Mouse (Mus musculus) heart, postnatal 0 days (tissue): ENCODE measurements around the gene Filip1l. TPM values are rescaled to one million over a fixed set of nuclear protein-coding genes. Genes with fewer than 3 reads are reported as not detected.
A peak's percentile ranks its signal among the peaks of the same experiment; 100 is the strongest.

Experiments
- ATAC-seq: fragments of 200-750 bp; cut with Nextera tagmentation; 2 replicates; pipeline ENCODE4 v1.8.0; 2017; ENCODE audit warnings: low read depth, moderate number of reproducible peaks, moderate library complexity; ENCODE audit not compliant: insufficient read depth
- DNase-seq: peaks from one replicate; pipeline ENCODE4 v3.0.0-alpha.2; 2016; ENCODE audit warnings: low spot score
- H3K27ac ChIP-seq: fragments of 300-500 bp; sonication (generic); 2 replicates; pipeline ENCODE4 v1.5.1; 2014; ENCODE audit warnings: low read depth, mild to moderate bottlenecking
- H3K27me3 ChIP-seq: fragments of 300-500 bp; sonication (generic); 2 replicates; pipeline ENCODE4 v1.6.1; 2014; ENCODE audit warnings: low read length, mixed read lengths; ENCODE audit not compliant: control insufficient read depth, insufficient read depth
- H3K36me3 ChIP-seq: fragments of 300-500 bp; sonication (generic); replicated peaks from 2 replicates; pipeline ENCODE4 v1.6.1; 2014; ENCODE audit warnings: low read length, mixed read lengths; ENCODE audit not compliant: control insufficient read depth, insufficient read depth
- H3K4me1 ChIP-seq: fragments of 300-500 bp; sonication (generic); 2 replicates; pipeline ENCODE4 v1.6.1; 2014; ENCODE audit warnings: antibody characterized with exemption; ENCODE audit not compliant: control insufficient read depth, insufficient read depth
- H3K4me2 ChIP-seq: fragments of 300-500 bp; sonication (generic); 2 replicates; pipeline ENCODE4 v1.6.1; 2014; ENCODE audit warnings: low read depth, mild to moderate bottlenecking, low read length, moderate library complexity
- H3K4me3 ChIP-seq: fragments of 300-500 bp; sonication (generic); 2 replicates; pipeline ENCODE4 v1.5.1; 2014; ENCODE audit warnings: low read depth, low read length
- H3K9ac ChIP-seq: fragments of 300-500 bp; sonication (generic); replicated peaks from 2 replicates; pipeline ENCODE4 v1.6.1; 2014; ENCODE audit warnings: low read depth, low read length, mixed read lengths
- H3K9me3 ChIP-seq: fragments of 300-500 bp; sonication (generic); replicated peaks from 2 replicates; pipeline ENCODE4 v1.6.1; 2016; ENCODE audit warnings: low read length; ENCODE audit not compliant: control insufficient read depth
- CTCF ChIP-seq: IDR thresholded peaks from 2 replicates; pipeline ENCODE4 v1.5.1; 2016; ENCODE audit warnings: antibody characterized with exemption, control low read depth, low read depth
- EP300 ChIP-seq: IDR thresholded peaks from 2 replicates; pipeline ENCODE4 v1.6.1; 2016; ENCODE audit warnings: antibody characterized with exemption, low read depth
- WGBS: fragments of 180-500 bp; shearing (Covaris S2); extraction: QIAGEN DNeasy Blood & Tissue Kit; methylation state at CpG from one replicate; pipeline ENCODE4 v1.1.7; 2014; 5-methylcytosine and 5-hydroxymethylcytosine counted together
- polyA plus RNA-seq: library from polyadenylated mRNA; unstranded; fragments of >200 nt; fragmentation: Nextera tagmentation; extraction: Ambion mirVana; gene quantifications from 2 replicates; pipeline ENCODE4 v1.2.1, GENCODE M21; 2015
- total RNA-seq: library from RNA; depleted of rRNA; stranded (reverse); fragments of >200 nt; gene quantifications from 2 replicates; pipeline ENCODE4 v1.2.3, GENCODE M21; 2014; ENCODE audit warnings: low replicate concordance

Filip1l gene
- total and polyA plus RNA-seq, 2 experiments from 2014 or later, result 14.1 to 26.0 TPM

- WGBS, result 49% methylated on average over 7 of the region's 7 CpGs
- H3K36me3 ChIP-seq, result 0 out of 2 replicates have a peak, but pooled peaks cover 4% of the 10 kb centered on the region
- H3K9me3 ChIP-seq, result no peaks in the 10 kb centered on the region
- no peak overlapping the region for H3K4me2 ChIP-seq
- TF ChIP-seq EP300 (no peak; the same call in 1 of the 2 replicates), CTCF (no peak)
- H3K4me3 ChIP-seq, result no peak overlapping the region
- no peaks in the 10 kb centered on the region for H3K27me3 ChIP-seq
- H3K27ac ChIP-seq, result peak overlapping the region; percentile 77
- no peak overlapping the region for H3K9ac ChIP-seq
- H3K4me1 ChIP-seq, result peaks cover 20% of the 10 kb centered on the region
- peak; percentile 93 for ATAC-seq
- DNase-seq, result peak; percentile 81
Observed at GRCm38 (mm10) chr16:57526893-57527292, 174.0 kb downstream of the Filip1l start.

- Histone ChIP-seq H3K9me3 (no peaks in the 10 kb centered on the region), H3K4me3 (no peak overlapping the region), H3K4me2 (no peak overlapping the region), H3K27me3 (no peaks in the 10 kb centered on the region), H3K4me1 (peaks cover 20% of the 10 kb centered on the region), H3K9ac (no peak overlapping the region), H3K27ac (peak overlapping the region; percentile 49; the same call in 1 of the 2 replicates), H3K36me3 (no peaks in the 10 kb centered on the region)
- ATAC-seq, result no peak
- DNase-seq, result no peak
- TF ChIP-seq EP300 (no peak), CTCF (no peak)
- 48% methylated on average over 4 of the region's 4 CpGs for WGBS
Observed at GRCm38 (mm10) chr16:57528457-57528856, 175.6 kb downstream of the Filip1l start.

GRCm38 (mm10) chr16:57530547-57530946 is 177.7 kb downstream of the Filip1l start:
- Histone ChIP-seq H3K9me3 (no peaks in the 10 kb centered on the region), H3K4me2 (no peak overlapping the region), H3K9ac (no peak overlapping the region), H3K27me3 (no peaks in the 10 kb centered on the region), H3K4me3 (no peak overlapping the region), H3K27ac (no peak overlapping the region), H3K36me3 (no peaks in the 10 kb centered on the region), H3K4me1 (peaks cover 20% of the 10 kb centered on the region)
- ATAC-seq, result no peak
- TF ChIP-seq CTCF (no peak), EP300 (no peak)
- no peak for DNase-seq
- WGBS, result 74% methylated on average over 4 of the region's 4 CpGs

GRCm38 (mm10) chr16:57532081-57532493 is 179.2 kb downstream of the Filip1l start:
- no peak overlapping the region for H3K9ac ChIP-seq
- peak overlapping the region; percentile 49 for H3K27ac ChIP-seq
- WGBS, result 61% methylated on average over 6 of the region's 6 CpGs
- peaks cover 8% of the 10 kb centered on the region; the same call in 1 of the 2 replicates for H3K4me1 ChIP-seq
- TF ChIP-seq EP300 (peak; percentile 36; the same call in 1 of the 2 replicates), CTCF (no peak)
- no peaks in the 10 kb centered on the region for H3K9me3 ChIP-seq
- H3K4me3 ChIP-seq, result no peak overlapping the region
- H3K4me2 ChIP-seq, result no peak overlapping the region
- H3K36me3 ChIP-seq, result no peaks in the 10 kb centered on the region
- H3K27me3 ChIP-seq, result no peaks in the 10 kb centered on the region
- DNase-seq, result no peak
- ATAC-seq, result no peak; the same call in 1 of the 2 replicates

- DNase-seq (no peak), ATAC-seq (no peak)
- H3K36me3 ChIP-seq, result no peaks in the 10 kb centered on the region
- TF ChIP-seq EP300 (no peak), CTCF (no peak)
- H3K4me1 ChIP-seq, result no peaks in the 10 kb centered on the region
- H3K4me2 ChIP-seq, result no peak overlapping the region
- no peaks in the 10 kb centered on the region for H3K27me3 ChIP-seq
- H3K9me3 ChIP-seq, result no peaks in the 10 kb centered on the region
- H3K9ac ChIP-seq, result no peak overlapping the region
- H3K4me3 ChIP-seq, result no peak overlapping the region
- H3K27ac ChIP-seq, result no peak overlapping the region
- WGBS, result 71% methylated on average over 1 of the region's 1 CpGs
Observed at GRCm38 (mm10) chr16:57534365-57534764, 181.5 kb downstream of the Filip1l start.

- TF ChIP-seq CTCF (no peak), EP300 (no peak)
- H3K27ac ChIP-seq, result no peak overlapping the region
- no peaks in the 10 kb centered on the region for H3K9me3 ChIP-seq
- H3K4me3 ChIP-seq, result no peak overlapping the region
- ATAC-seq (no peak), DNase-seq (no peak)
- no peaks in the 10 kb centered on the region for H3K36me3 ChIP-seq
- H3K27me3 ChIP-seq, result no peaks in the 10 kb centered on the region
- no peak overlapping the region for H3K4me2 ChIP-seq
- no peaks in the 10 kb centered on the region for H3K4me1 ChIP-seq
- H3K9ac ChIP-seq, result no peak overlapping the region
- WGBS, result 69% methylated on average over 1 of the region's 1 CpGs
Observed at GRCm38 (mm10) chr16:57534811-57535210, 181.9 kb downstream of the Filip1l start.
